In the genomic region with DNA sequence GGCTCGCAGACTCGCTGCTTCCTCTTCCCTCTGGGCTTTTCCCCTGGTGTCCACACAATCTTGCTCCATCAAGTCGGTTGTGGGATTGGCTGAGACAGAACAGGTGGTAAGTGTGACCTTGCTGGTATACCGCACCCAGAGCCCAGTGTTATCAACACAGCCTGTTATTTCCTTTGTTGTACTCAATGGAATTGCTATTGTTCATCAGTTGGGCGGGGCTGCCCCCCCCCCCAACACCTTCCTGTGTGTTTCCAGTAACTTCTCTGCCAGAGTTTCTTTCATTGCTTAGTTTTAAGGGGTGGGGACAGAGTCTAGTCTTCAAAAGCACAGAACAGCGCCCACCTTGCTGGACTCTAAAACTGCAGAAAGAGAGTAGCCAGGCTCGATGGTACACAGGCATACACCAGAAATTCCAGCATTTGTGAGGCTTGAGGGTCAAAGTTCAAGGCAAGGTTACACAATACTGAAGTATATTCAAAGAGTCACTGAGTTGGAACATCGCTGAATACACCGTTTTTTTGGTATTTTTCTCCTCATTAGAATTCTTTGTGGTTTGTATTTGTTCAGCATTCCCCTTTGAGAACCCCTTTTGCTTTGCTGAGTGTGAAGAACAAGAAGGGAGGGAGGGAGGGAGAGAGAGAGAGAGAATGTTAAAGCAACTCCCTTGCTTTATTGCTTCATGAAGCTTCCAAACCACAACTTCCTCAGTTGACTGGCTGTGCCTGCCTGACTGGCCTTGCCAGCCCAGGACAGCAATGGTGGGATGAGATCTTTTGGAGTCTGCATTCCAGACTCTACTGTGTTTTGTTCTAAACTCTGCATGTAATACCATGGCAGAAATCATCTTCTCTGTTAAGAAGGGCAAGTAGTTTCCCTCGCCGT, we compare ENCODE assay signal across 8 mouse cellular contexts. TPM values are rescaled to one million over a fixed set of nuclear protein-coding genes. Genes with fewer than 3 reads are reported as not detected.
A peak's percentile ranks its signal among the peaks of the same experiment; 100 is the strongest.
DNase-seq lines count a peak whose midpoint lies in the region; ATAC-seq and TF ChIP-seq lines count a peak whose summit lies in the region.
"Had no signal": no experiment of that assay in that cellular context is flagged by ENCODE, and none has a peak within 500 bp of the region (broad histone marks: within the 10 kb centered on the region; RNA-seq: fewer than 3 reads in every experiment).

No protein-coding gene starts in this region.

- peak; percentile 57 for TF ChIP-seq CTCF in E14TG2a.4 (conservative IDR thresholded peaks at IDR 0.05; ENCODE audit: low read length)
- TF ChIP-seq CTCF in lung, postnatal 0 days (IDR thresholded peaks at IDR 0.05), result peak; percentile 50

- H3K9ac ChIP-seq in lung, postnatal 0 days (replicated peaks; ENCODE audit: low read depth), result no peak overlapping the region
- H3K9ac ChIP-seq in hindbrain, embryonic 11.5 days (ENCODE audit: low read depth, low read length), result no peak overlapping the region

- H3K4me2 ChIP-seq in lung, postnatal 0 days (replicated peaks; ENCODE audit: low read depth, low read length), result no peak overlapping the region
- H3K4me2 ChIP-seq in hindbrain, embryonic 11.5 days (replicated peaks; ENCODE audit: low read depth, low read length), result no peak overlapping the region

- H3K9me3 ChIP-seq in E14TG2a.4 (ENCODE audit: low read length), result peaks cover 10% of the 10 kb centered on the region; the same call in 1 of the 2 replicates
- H3K9me3 ChIP-seq in lung, postnatal 0 days (ENCODE audit: low read length), result no peaks in the 10 kb centered on the region
- no peaks in the 10 kb centered on the region for H3K9me3 ChIP-seq in hindbrain, embryonic 11.5 days (ENCODE audit: control insufficient read depth, low read length)

- 50% methylated on average over 11 of the region's 11 CpGs for WGBS in lung, postnatal 0 days
- WGBS in hindbrain, embryonic 11.5 days, result 72% methylated on average over 11 of the region's 11 CpGs

- H3K4me3 ChIP-seq in E14TG2a.4 (replicated peaks; ENCODE audit: low read length), result peak overlapping the region; percentile 69
- no peak overlapping the region for H3K4me3 ChIP-seq in lung, postnatal 0 days (ENCODE audit: low read depth, low read length)
- no peak overlapping the region for H3K4me3 ChIP-seq in hindbrain, embryonic 11.5 days (ENCODE audit: low read depth, low read length)

- ATAC-seq in lung, postnatal 0 days, result peak; percentile 77
- no peak for ATAC-seq in hindbrain, embryonic 11.5 days (ENCODE audit: low FRiP score)

- peak; percentile 80 for DNase-seq in CD4-positive helper T cell, adult 2 months (ENCODE audit: low read depth, low spot score)
- peak; percentile 48 to 54 for DNase-seq in heart, postnatal 10 days
- DNase-seq in lung, postnatal 0 days (ENCODE audit: low spot score), result peak; percentile 80
- DNase-seq in hindbrain, embryonic 11.5 days (ENCODE audit: low spot score), result no peak
- no peak for DNase-seq in right cerebral cortex, adult 2 months (ENCODE audit: low spot score in 2 of 2)
- no peak for DNase-seq in left cerebral cortex, postnatal 25 days (ENCODE audit: low spot score in 2 of 2)
- DNase-seq: midbrain, embryonic 14.5 days had no signal

- H3K36me3 ChIP-seq in E14TG2a.4 (ENCODE audit: insufficient read depth, low read length), result peaks cover 15% of the 10 kb centered on the region; the same call in 1 of the 2 replicates
- no peaks in the 10 kb centered on the region for H3K36me3 ChIP-seq in lung, postnatal 0 days (ENCODE audit: insufficient read depth, low read length)
- H3K36me3 ChIP-seq in hindbrain, embryonic 11.5 days (ENCODE audit: control insufficient read depth, insufficient read depth, low read length), result no peaks in the 10 kb centered on the region

- no peaks in the 10 kb centered on the region for H3K27me3 ChIP-seq in E14TG2a.4 (ENCODE audit: insufficient read depth, low read length)
- no peaks in the 10 kb centered on the region for H3K27me3 ChIP-seq in lung, postnatal 0 days (replicated peaks; ENCODE audit: insufficient read depth, low read length)
- H3K27me3 ChIP-seq in hindbrain, embryonic 11.5 days (ENCODE audit: control insufficient read depth, insufficient read depth, low read length), result no peaks in the 10 kb centered on the region

- intact Hi-C loops in heart, postnatal 10 days (cut with DNase I), result loop anchor here (5.0 kb wide), 1 partner anchor 141 kb away; the partner anchor contains the start of genes Gm10638 and Siah1a
- intact Hi-C loops in left cerebral cortex, postnatal 25 days (cut with DNase I), result loop anchor here (10.0 kb wide), 1 partner anchor 263 kb away; the partner anchor contains the start of gene Lonp2

- peak; percentile 93 for TF ChIP-seq EP300 in lung, postnatal 0 days (IDR thresholded peaks at IDR 0.05)

- peaks cover 83% of the 10 kb centered on the region for H3K4me1 ChIP-seq in E14TG2a.4 (replicated peaks; ENCODE audit: low read depth, low read length)
- H3K4me1 ChIP-seq in lung, postnatal 0 days (ENCODE audit: insufficient read depth, low read depth, low read length), result peaks cover 2% of the 10 kb centered on the region; the same call in 1 of the 2 replicates
- H3K4me1 ChIP-seq in hindbrain, embryonic 11.5 days (replicated peaks; ENCODE audit: control insufficient read depth, insufficient read depth, low read length), result no peaks in the 10 kb centered on the region; the same call in 1 of the 2 replicates

- H3K27ac ChIP-seq in lung, postnatal 0 days (ENCODE audit: low read length), result peak overlapping the region; percentile 69
- no peak overlapping the region for H3K27ac ChIP-seq in hindbrain, embryonic 11.5 days (ENCODE audit: low read depth, low read length)

RNA-seq across cellular contexts. Expression of gene N4bp1, which starts 3.2 kb away (rescaled TPM):
- total RNA-seq in heart, postnatal 10 days (2021), result 10 to 100 TPM; 19.6 to 24.6 TPM
- 5.4 and 6.4 TPM in 2 replicates for polyA plus RNA-seq in lung, postnatal 0 days (2015; fragmentation: Nextera tagmentation; extraction: Ambion mirVana)
- 10.2 and 11.9 TPM in 2 replicates for polyA plus RNA-seq in hindbrain, embryonic 11.5 days (2014; fragmentation: Nextera tagmentation; extraction: Ambion mirVana)
- total RNA-seq in left cerebral cortex, postnatal 25 days (2021), result 10 to 100 TPM; 33.5 to 34.0 TPM

Comparison
In these comparisons a context has a peak if more than half of its experiments do, and no peak if none do; other contexts are left out.
1. DNase-seq: peak in CD4-positive helper T cell, adult 2 months (single experiment), heart, postnatal 10 days (2 of 2) and lung, postnatal 0 days (single experiment); none in hindbrain, embryonic 11.5 days (single experiment), right cerebral cortex, adult 2 months (0 of 2) and left cerebral cortex, postnatal 25 days (0 of 2).